ENCODE assay signal across 8 mouse cellular contexts in the genomic region with DNA sequence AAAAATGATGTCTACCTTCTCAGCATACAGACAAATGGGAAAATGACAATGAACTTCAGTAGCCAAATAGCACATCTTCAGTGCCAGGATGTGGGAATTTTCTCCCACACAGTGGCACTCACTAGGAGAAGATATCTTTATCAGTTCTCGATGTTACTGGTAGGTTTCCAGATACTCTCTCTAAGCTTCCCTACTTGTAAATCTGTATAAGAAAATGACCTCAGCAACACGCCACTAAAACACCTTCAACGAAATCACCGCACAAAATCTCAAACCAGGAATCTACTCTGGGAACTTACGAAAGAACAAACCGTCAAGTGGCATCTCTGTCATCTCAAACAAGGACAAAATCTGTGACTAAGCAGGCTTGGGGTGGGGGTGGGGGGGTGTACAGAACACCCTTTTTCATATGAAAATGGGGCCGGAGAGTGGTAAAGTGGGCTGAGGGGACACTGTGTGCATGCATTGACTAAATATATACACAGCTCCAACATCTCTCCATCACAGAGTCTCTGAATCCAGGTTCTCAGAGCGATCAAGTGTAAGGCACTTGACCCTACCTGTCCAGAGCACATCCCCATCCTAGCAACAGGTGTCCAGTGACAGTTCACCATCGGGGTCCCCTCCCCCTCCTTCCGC.
DNase-seq lines count a peak whose midpoint lies in the region; ATAC-seq and TF ChIP-seq lines count a peak whose summit lies in the region.

No protein-coding gene starts in this region.

- TF ChIP-seq CTCF in liver, adult 2 months (IDR thresholded peaks at IDR 0.05; ENCODE audit: low read depth, low read length) = no peak

- H3K36me3 ChIP-seq in liver, adult 2 months (ENCODE audit: control insufficient read depth, insufficient read depth, low read length) = peaks cover 2% of the 10 kb centered on the region; the same call in 1 of the 2 replicates
- H3K36me3 ChIP-seq in neural tube, embryonic 13.5 days = no peaks in the 10 kb centered on the region

- H3K4me3 ChIP-seq in liver, adult 2 months (ENCODE audit: insufficient read depth, low read depth, low read length) = peak overlapping the region; percentile 98
- H3K4me3 ChIP-seq in neural tube, embryonic 13.5 days = peak overlapping the region; percentile 81

- no peak for TF ChIP-seq POLR2A in liver, adult 2 months (IDR thresholded peaks at IDR 0.05; ENCODE audit: extremely low read depth, insufficient read depth, low read length)

- H3K27me3 ChIP-seq in liver, adult 2 months (ENCODE audit: control insufficient read depth, insufficient read depth, low read length) = no peaks in the 10 kb centered on the region
- H3K27me3 ChIP-seq in neural tube, embryonic 13.5 days = no peaks in the 10 kb centered on the region

- peaks cover 19% of the 10 kb centered on the region for H3K79me2 ChIP-seq in liver, adult 2 months (ENCODE audit: control insufficient read depth, insufficient read depth, low read length)

- H3K9me3 ChIP-seq in neural tube, embryonic 13.5 days = no peaks in the 10 kb centered on the region

- peak; percentile 54 for DNase-seq in liver, adult 2 months (ENCODE audit: extremely low read depth, low read depth, low spot score)
- DNase-seq in liver = no peak
- DNase-seq in embryo, embryonic 9.5 days (ENCODE audit: extremely low spot score) = peak; percentile 3
- no peak for DNase-seq in thymus, adult 18-20 months
- DNase-seq in thymus, postnatal 25 days = no peak
- no peak for DNase-seq in left cerebral cortex, postnatal 10 days (ENCODE audit: extremely low spot score in 1 of 2, low spot score in 2 of 2)

- peak; percentile 3 for ATAC-seq in inflammation-experienced regulatory T-cells, adult 6 months
- no peak; the same call in 1 of the 2 replicates for ATAC-seq in neural tube, embryonic 13.5 days (ENCODE audit: low read depth)

- intact Hi-C loops in left cerebral cortex, postnatal 10 days (cut with DNase I) = loop anchor here (10.0 kb wide), 1 partner anchor 163 kb away; no protein-coding TSS in a partner anchor

- WGBS in liver, adult 2 months = 6% methylated on average over 10 of the region's 10 CpGs
- WGBS in neural tube, embryonic 13.5 days = 46% methylated on average over 10 of the region's 10 CpGs

- H3K4me1 ChIP-seq in liver, adult 2 months (ENCODE audit: control insufficient read depth, insufficient read depth, low read length) = peaks cover 16% of the 10 kb centered on the region; the same call in 1 of the 2 replicates
- H3K4me1 ChIP-seq in neural tube, embryonic 13.5 days (replicated peaks) = peaks cover 35% of the 10 kb centered on the region

- peak overlapping the region; percentile 99 for H3K9ac ChIP-seq in liver, adult 2 months (ENCODE audit: low read depth, low read length)
- peak overlapping the region; percentile 93 for H3K9ac ChIP-seq in neural tube, embryonic 13.5 days

- H3K27ac ChIP-seq in liver, adult 2 months (replicated peaks; ENCODE audit: insufficient read depth, low read depth, low read length) = peak overlapping the region; percentile 98
- H3K27ac ChIP-seq in neural tube, embryonic 13.5 days (replicated peaks) = peak overlapping the region; percentile 80

- peak overlapping the region; percentile 82 for H3K4me2 ChIP-seq in neural tube, embryonic 13.5 days

Comparison
In these comparisons a context has a peak if more than half of its experiments do, and no peak if none do; other contexts are left out.
1. DNase-seq: peak in liver, adult 2 months (single experiment) and embryo, embryonic 9.5 days (single experiment); none in liver (single experiment), thymus, adult 18-20 months (0 of 2), thymus, postnatal 25 days (single experiment) and left cerebral cortex, postnatal 10 days (0 of 2).